Mouse (Mus musculus): ENCODE data around the gene Sipa1l3. TPM values are rescaled to one million over a fixed set of nuclear protein-coding genes. Genes with fewer than 3 reads are reported as not detected.

Gene Sipa1l3
- polyA plus RNA-seq, 1 experiment from 2014 or later, result 15.6 TPM

DNA sequence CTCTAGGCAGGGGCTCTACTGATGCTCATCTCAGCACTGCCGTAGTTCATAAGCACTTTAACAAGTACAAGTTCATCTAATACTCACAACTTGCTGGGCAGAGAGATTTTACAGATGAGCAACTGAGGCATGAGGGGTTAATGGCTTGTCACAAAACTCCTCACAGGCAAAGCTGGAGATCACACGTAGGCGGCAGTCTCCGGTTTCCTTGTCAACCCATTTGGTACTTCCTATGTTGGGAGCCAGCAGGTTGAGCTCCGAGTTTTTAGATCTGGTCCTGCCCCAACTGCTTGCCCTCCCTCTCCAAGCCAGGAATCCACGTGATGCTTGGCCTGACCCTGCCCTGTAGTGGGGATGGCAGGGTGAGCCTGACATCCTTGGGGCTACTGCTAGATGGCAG is 191.4 kb downstream of the Sipa1l3 start:
- 90% methylated on average over 6 of the region's 6 CpGs for WGBS
- no peaks in the 10 kb centered on the region for H3K9me3 ChIP-seq (ENCODE audit: control insufficient read depth, low read length)
- H3K27ac ChIP-seq (replicated peaks; ENCODE audit: low read depth, low read length), result no peak overlapping the region
- peaks cover 77% of the 10 kb centered on the region for H3K36me3 ChIP-seq (ENCODE audit: control insufficient read depth, insufficient read depth, low read length)
- DNase-seq (ENCODE audit: low spot score), result no peak
- no peak overlapping the region for H3K9ac ChIP-seq (ENCODE audit: low read depth, low read length)
- no peak overlapping the region for H3K4me3 ChIP-seq (ENCODE audit: low read depth, low read length)
- H3K4me1 ChIP-seq (ENCODE audit: control insufficient read depth, insufficient read depth, low read length), result no peaks in the 10 kb centered on the region
- H3K27me3 ChIP-seq (replicated peaks; ENCODE audit: control insufficient read depth, insufficient read depth, low read length), result no peaks in the 10 kb centered on the region
- H3K4me2 ChIP-seq (ENCODE audit: low read depth, low read length), result no peak overlapping the region
- no peak for ATAC-seq (ENCODE audit: low read depth)

DNA sequence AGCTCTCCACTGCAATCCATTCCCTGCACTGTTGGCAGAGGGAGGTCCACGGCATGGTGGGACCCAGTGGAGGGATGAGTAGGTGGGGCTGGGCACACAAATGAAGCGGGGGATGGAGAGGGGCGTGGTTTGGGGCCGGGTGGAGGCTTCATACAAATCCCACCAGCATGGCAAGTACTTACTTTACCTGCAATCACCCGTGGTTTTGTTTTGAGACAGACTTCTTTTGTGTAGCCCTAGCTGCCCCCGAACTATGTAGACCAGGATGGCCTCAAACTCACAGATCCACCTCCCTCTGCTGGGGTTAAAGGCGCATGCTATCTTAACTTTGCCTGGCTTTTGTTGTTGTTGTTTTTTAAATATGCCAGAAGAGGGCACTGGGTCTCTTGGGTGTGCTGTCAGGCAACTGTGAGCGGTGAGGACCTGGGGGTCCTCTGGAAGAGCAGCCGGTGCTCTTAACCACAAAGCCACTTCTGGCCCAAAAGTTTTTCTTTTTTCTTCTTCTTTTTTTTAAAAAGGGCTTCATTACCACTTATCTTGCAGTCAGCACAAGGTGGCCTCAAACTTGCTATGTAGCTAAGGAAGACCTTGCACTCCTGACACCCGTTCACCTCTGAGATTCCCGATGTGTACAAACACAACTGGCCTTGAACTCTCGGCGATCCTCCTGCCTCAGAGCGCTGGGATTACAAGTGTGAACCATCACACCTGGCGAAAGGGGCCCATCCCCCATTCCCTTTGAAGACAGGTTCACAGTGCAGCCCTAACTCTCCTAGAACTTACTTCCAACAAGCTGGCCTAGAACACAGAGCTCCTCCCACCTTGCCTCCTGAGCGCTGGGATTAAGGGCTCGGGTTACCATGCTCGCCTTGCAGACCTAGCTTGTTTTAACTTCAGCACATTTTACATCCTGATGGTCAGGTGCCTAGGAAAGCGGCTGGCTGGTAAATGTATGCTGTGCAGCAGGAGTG is 198.8 kb downstream of the Sipa1l3 start:
- 10% methylated on average over 19 of the region's 19 CpGs for WGBS
- H3K9ac ChIP-seq (ENCODE audit: low read depth, low read length), result peak overlapping the region; percentile 51; the same call in 1 of the 2 replicates

DNA sequence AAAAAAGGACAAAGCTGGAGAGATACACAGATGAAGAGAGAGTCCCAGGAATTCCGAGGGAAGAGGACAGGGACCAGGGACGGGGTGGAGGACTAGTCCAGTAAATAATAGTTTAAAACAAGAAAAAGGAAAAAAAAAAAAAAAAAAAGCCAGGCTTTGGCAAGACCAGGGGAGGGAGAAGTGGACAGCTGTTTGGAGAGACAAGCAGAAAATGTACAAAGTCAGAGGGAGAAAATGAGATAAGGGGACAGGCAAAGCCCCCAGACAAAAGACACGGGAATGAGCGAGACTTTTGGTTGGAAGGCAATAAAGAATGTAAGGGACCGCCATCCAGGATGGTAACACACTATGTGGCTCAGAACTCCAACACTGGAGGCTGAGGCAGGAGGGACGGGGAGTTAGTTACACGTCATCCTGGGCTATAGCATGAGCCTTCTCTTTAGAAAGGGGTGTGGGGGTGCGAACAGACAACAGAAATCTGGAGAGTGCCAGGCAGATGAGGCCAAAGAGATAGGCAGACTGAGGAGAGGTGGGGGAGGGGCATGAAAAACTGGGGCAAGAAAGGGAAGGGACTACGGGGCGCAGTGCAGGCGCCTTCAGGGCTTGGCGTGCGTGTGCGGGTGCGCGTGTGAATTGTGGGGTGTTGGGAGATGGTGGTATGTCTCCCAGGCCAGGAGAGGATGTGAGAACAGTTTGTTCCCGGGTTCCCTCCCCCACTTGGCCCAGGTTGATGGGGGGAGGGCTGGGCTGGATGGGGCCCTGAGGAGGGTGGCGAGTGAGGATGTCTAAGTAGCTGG is 200.1 kb downstream of the Sipa1l3 start:
- WGBS, result 8% methylated on average over 15 of the region's 18 CpGs

More for the DNA sequence above, 198.8 kb downstream of the Sipa1l3 start:
- Histone ChIP-seq H3K36me3 (ENCODE audit: control insufficient read depth, insufficient read depth, low read length) (peaks cover 27% of the 10 kb centered on the region), H3K27me3 (replicated peaks; ENCODE audit: control insufficient read depth, insufficient read depth, low read length) (no peaks in the 10 kb centered on the region), H3K9me3 (ENCODE audit: control insufficient read depth, low read length) (no peaks in the 10 kb centered on the region), H3K4me2 (ENCODE audit: low read depth, low read length) (peak overlapping the region; percentile 53), H3K4me3 (ENCODE audit: low read depth, low read length) (peak overlapping the region; percentile 19), H3K4me1 (ENCODE audit: control insufficient read depth, insufficient read depth, low read length) (peaks cover 44% of the 10 kb centered on the region), H3K27ac (replicated peaks; ENCODE audit: low read depth, low read length) (peak overlapping the region; percentile 87)
- DNase-seq (ENCODE audit: low spot score) (peak; percentile 76), ATAC-seq (ENCODE audit: low read depth) (no peak; the same call in 1 of the 2 replicates)

DNA sequence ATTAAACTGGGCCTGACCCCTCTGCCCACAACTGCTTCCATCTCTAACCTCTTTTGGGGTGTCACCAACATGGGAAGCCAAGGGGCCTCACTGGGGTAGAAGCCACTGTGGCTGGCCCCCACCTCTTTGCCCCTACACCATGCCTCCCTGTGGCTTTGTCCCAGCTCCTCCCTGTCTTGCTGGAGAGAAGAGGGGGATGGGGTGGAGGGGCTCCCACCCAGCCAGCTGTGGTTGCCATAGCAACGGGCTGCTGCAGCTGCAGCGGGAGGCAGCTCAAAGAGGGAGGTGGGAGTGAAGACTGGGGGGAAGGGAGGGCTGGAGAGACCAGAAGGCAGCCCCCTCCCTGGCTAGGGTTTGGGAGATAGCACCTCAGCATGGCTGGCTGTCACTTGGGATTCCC is 200.9 kb downstream of the Sipa1l3 start:
- no peaks in the 10 kb centered on the region for H3K9me3 ChIP-seq (ENCODE audit: control insufficient read depth, low read length)
- peaks cover 14% of the 10 kb centered on the region; the same call in 1 of the 2 replicates for H3K36me3 ChIP-seq (ENCODE audit: control insufficient read depth, insufficient read depth, low read length)
- H3K27me3 ChIP-seq (replicated peaks; ENCODE audit: control insufficient read depth, insufficient read depth, low read length), result no peaks in the 10 kb centered on the region
- H3K27ac ChIP-seq (replicated peaks; ENCODE audit: low read depth, low read length), result peak overlapping the region; percentile 87
- DNase-seq (ENCODE audit: low spot score), result peak; percentile 96
- peak overlapping the region; percentile 53 for H3K9ac ChIP-seq (ENCODE audit: low read depth, low read length)
- peak overlapping the region; percentile 10; the same call in 1 of the 2 replicates for H3K4me3 ChIP-seq (ENCODE audit: low read depth, low read length)
- WGBS, result no CpG with 5 or more reads among the region's 2 CpGs
- peak; percentile 51 for ATAC-seq (ENCODE audit: low read depth)
- peaks cover 56% of the 10 kb centered on the region for H3K4me1 ChIP-seq (ENCODE audit: control insufficient read depth, insufficient read depth, low read length)
- H3K4me2 ChIP-seq (ENCODE audit: low read depth, low read length), result peak overlapping the region; percentile 53

More for the DNA sequence above, 200.1 kb downstream of the Sipa1l3 start:
- Histone ChIP-seq H3K4me3 (ENCODE audit: low read depth, low read length) (peak overlapping the region; percentile 19), H3K9me3 (ENCODE audit: control insufficient read depth, low read length) (no peaks in the 10 kb centered on the region), H3K27ac (replicated peaks; ENCODE audit: low read depth, low read length) (peak overlapping the region; percentile 87), H3K4me2 (ENCODE audit: low read depth, low read length) (peak overlapping the region; percentile 53), H3K9ac (ENCODE audit: low read depth, low read length) (peak overlapping the region; percentile 51), H3K27me3 (replicated peaks; ENCODE audit: control insufficient read depth, insufficient read depth, low read length) (no peaks in the 10 kb centered on the region), H3K36me3 (ENCODE audit: control insufficient read depth, insufficient read depth, low read length) (peaks cover 21% of the 10 kb centered on the region), H3K4me1 (ENCODE audit: control insufficient read depth, insufficient read depth, low read length) (peaks cover 56% of the 10 kb centered on the region)
- DNase-seq (ENCODE audit: low spot score), result peak; percentile 72
- ATAC-seq (ENCODE audit: low read depth), result peak; percentile 9

DNA sequence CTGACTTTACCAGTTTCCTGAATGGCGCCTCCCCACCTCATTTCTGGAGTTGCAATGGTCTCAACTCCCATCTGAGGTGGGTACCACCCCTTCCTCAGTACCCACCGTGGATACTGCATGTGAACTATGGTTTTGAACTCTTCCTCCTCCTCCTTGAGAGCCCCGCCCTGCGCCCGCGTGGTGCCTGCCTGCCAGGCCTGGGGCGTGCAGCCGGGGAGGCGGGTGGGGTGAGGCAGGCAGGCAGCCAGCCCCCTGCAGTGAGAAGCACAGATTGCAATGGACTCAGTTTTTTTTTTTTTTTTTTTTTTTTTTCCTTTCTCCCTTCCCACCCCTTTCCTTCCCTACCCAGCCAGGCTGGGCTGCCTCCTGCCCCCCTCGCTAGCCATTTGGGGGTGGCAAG is 201.5 kb downstream of the Sipa1l3 start:
- Histone ChIP-seq H3K4me1 (ENCODE audit: control insufficient read depth, insufficient read depth, low read length) (peaks cover 56% of the 10 kb centered on the region), H3K9ac (ENCODE audit: low read depth, low read length) (peak overlapping the region; percentile 53; the same call in 1 of the 2 replicates), H3K36me3 (ENCODE audit: control insufficient read depth, insufficient read depth, low read length) (peaks cover 9% of the 10 kb centered on the region; the same call in 1 of the 2 replicates), H3K4me2 (ENCODE audit: low read depth, low read length) (peak overlapping the region; percentile 53), H3K9me3 (ENCODE audit: control insufficient read depth, low read length) (no peaks in the 10 kb centered on the region), H3K4me3 (ENCODE audit: low read depth, low read length) (0 out of 2 replicates have a peak overlapping the region, but pooled peaks have one; percentile 10), H3K27me3 (replicated peaks; ENCODE audit: control insufficient read depth, insufficient read depth, low read length) (no peaks in the 10 kb centered on the region), H3K27ac (replicated peaks; ENCODE audit: low read depth, low read length) (peak overlapping the region; percentile 87)
- WGBS, result 3% methylated on average over 10 of the region's 10 CpGs
- ATAC-seq (ENCODE audit: low read depth) (peak; percentile 71), DNase-seq (ENCODE audit: low spot score) (peak; percentile 89)

DNA sequence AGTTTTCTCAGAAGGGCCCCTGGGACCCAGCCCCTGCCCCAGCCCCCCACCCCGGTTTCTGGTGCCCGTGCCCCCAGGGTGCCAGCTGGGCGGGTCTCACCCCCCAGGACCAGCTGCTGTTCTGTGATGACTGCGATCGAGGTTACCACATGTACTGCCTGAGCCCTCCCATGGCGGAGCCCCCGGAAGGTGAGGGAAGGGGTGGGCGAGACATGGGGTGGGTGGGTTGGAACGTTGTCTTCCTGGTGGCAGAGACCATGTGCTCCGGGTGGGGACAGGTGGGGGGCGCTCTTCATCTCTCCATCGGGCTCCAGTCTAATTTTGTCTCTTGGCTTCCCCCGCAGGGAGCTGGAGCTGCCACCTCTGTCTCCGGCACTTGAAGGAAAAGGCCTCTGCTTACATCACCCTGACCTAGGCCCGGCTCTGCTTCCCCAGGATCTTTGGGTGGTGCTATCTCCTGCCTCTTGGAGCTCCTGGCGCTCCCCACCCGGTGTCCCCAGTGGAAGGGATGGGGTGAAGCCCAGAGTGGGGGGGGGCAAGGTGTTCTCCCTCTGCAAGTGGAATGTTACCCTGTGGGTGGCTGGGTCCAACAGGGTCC is 202.2 kb downstream of the Sipa1l3 start:
- WGBS, result 55% methylated on average over 14 of the region's 17 CpGs
- Histone ChIP-seq H3K9ac (ENCODE audit: low read depth, low read length) (0 out of 2 replicates have a peak overlapping the region, but pooled peaks have one; percentile 2), H3K27me3 (replicated peaks; ENCODE audit: control insufficient read depth, insufficient read depth, low read length) (no peaks in the 10 kb centered on the region), H3K27ac (replicated peaks; ENCODE audit: low read depth, low read length) (peak overlapping the region; percentile 87), H3K4me1 (ENCODE audit: control insufficient read depth, insufficient read depth, low read length) (peaks cover 56% of the 10 kb centered on the region), H3K9me3 (ENCODE audit: control insufficient read depth, low read length) (no peaks in the 10 kb centered on the region), H3K4me3 (ENCODE audit: low read depth, low read length) (no peak overlapping the region), H3K4me2 (ENCODE audit: low read depth, low read length) (no peak overlapping the region; the same call in 1 of the 2 replicates), H3K36me3 (ENCODE audit: control insufficient read depth, insufficient read depth, low read length) (peaks cover 2% of the 10 kb centered on the region; the same call in 1 of the 2 replicates)
- DNase-seq (ENCODE audit: low spot score) (no peak), ATAC-seq (ENCODE audit: low read depth) (no peak)

DNA sequence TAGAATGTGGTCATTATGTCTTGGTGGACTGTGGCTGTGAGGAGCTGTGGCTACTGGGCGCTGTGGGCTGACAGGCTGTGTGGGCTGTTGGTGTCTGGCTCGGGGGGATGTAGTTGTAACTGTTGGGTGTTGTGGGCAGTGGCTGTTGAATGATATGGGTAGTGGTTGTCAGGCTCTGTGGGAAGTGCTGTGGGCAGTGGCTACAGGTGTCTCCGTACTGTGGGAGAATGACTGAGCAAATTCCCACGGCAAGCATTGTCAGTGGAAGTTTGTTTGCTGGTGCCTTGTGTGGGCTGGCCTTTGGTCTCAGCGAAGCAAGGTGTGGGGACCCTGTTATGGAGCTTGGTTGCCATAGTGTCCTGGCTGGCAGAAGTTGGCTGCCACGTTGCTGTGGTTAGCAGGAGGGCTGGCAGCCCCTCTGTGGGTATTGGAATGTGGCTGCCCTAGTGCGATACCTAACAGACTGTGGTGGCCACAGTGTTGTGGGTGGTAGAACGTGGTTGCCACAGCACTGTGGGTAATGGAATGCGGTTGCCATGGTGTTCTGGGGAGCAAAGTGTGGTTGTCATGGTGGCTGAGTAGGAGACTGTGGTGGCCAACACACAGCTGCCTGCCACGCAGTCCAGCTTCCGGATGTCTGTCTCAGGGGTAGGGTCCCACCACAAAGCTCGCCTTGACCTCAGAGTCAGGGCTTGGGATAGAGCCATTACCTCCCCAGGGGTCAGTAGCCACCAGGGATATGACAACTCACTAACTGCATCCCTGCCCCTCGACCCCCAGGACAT is 203.4 kb downstream of the Sipa1l3 start:
- DNase-seq (ENCODE audit: low spot score) (no peak), ATAC-seq (ENCODE audit: low read depth) (no peak; the same call in 1 of the 2 replicates)
- 64% methylated on average over 12 of the region's 13 CpGs for WGBS
- Histone ChIP-seq H3K4me1 (ENCODE audit: control insufficient read depth, insufficient read depth, low read length) (peaks cover 56% of the 10 kb centered on the region), H3K4me3 (ENCODE audit: low read depth, low read length) (no peak overlapping the region), H3K36me3 (ENCODE audit: control insufficient read depth, insufficient read depth, low read length) (no peaks in the 10 kb centered on the region; the same call in 1 of the 2 replicates), H3K9ac (ENCODE audit: low read depth, low read length) (no peak overlapping the region), H3K27ac (replicated peaks; ENCODE audit: low read depth, low read length) (peak overlapping the region; percentile 87; the same call in 1 of the 2 replicates), H3K9me3 (ENCODE audit: control insufficient read depth, low read length) (no peaks in the 10 kb centered on the region), H3K27me3 (replicated peaks; ENCODE audit: control insufficient read depth, insufficient read depth, low read length) (no peaks in the 10 kb centered on the region), H3K4me2 (ENCODE audit: low read depth, low read length) (no peak overlapping the region)

All from embryonic facial prominence, embryonic 14.5 days (tissue).